Mouse (Mus musculus): ENCODE measurements around the gene 1500009C09Rik. TPM values are rescaled to one million over a fixed set of nuclear protein-coding genes. Genes with fewer than 3 reads are reported as not detected.
A peak's percentile ranks its signal among the peaks of the same experiment; 100 is the strongest.

The 1500009C09Rik gene
- not detected in 2 replicates for polyA plus RNA-seq (2016; fragmentation: Nextera tagmentation; extraction: Ambion mirVana)

GRCm38 (mm10) chr15:82252097-82252496, at the start of gene 1500009C09Rik:
Gene 1500009C09Rik, plus strand, starts transcription at chr15:82252397.
- Histone ChIP-seq H3K27me3 (ENCODE audit: low read depth, poor library complexity, severe bottlenecking) (peaks cover 15% of the 10 kb centered on the region), H3K9me3 (replicated peaks) (no peaks in the 10 kb centered on the region), H3K4me3 (no peak within 1 kb of the TSS), H3K4me1 (peaks cover 8% of the 10 kb centered on the region), H3K36me3 (no peaks in the 10 kb centered on the region), H3K27ac (no peak within 1 kb of the TSS)
- 88% methylated on average over 6 of the region's 6 CpGs for WGBS
- DNase-seq (ENCODE audit: low spot score), result no peak

- no peaks in the 10 kb centered on the region for H3K9me3 ChIP-seq (replicated peaks)
- H3K27me3 ChIP-seq (ENCODE audit: low read depth, poor library complexity, severe bottlenecking), result peaks cover 40% of the 10 kb centered on the region
- DNase-seq (ENCODE audit: low spot score), result no peak
- WGBS, result 94% methylated on average over 10 of the region's 10 CpGs
- no peak overlapping the region for H3K4me3 ChIP-seq
- H3K27ac ChIP-seq, result no peak overlapping the region
- peaks cover 26% of the 10 kb centered on the region for H3K4me1 ChIP-seq
- H3K36me3 ChIP-seq, result peaks cover 90% of the 10 kb centered on the region
Measured at GRCm38 (mm10) chr15:82203090-82203489, 49.1 kb upstream of the 1500009C09Rik start.

GRCm38 (mm10) chr15:82203611-82204351, 48.4 kb upstream of the 1500009C09Rik start:
- Histone ChIP-seq H3K27ac (no peak overlapping the region), H3K4me1 (peaks cover 26% of the 10 kb centered on the region), H3K4me3 (no peak overlapping the region), H3K9me3 (replicated peaks) (no peaks in the 10 kb centered on the region), H3K27me3 (ENCODE audit: low read depth, poor library complexity, severe bottlenecking) (peaks cover 47% of the 10 kb centered on the region), H3K36me3 (peaks cover 85% of the 10 kb centered on the region)
- DNase-seq (ENCODE audit: low spot score), result no peak
- 87% methylated on average over 20 of the region's 20 CpGs for WGBS

GRCm38 (mm10) chr15:82204680-82205371, 47.4 kb upstream of the 1500009C09Rik start:
- H3K36me3 ChIP-seq, result peaks cover 74% of the 10 kb centered on the region
- peaks cover 26% of the 10 kb centered on the region for H3K4me1 ChIP-seq
- H3K27ac ChIP-seq, result no peak overlapping the region
- H3K9me3 ChIP-seq (replicated peaks), result no peaks in the 10 kb centered on the region
- no peak overlapping the region for H3K4me3 ChIP-seq
- no peak for DNase-seq (ENCODE audit: low spot score)
- peaks cover 57% of the 10 kb centered on the region for H3K27me3 ChIP-seq (ENCODE audit: low read depth, poor library complexity, severe bottlenecking)
- 57% methylated on average over 10 of the region's 10 CpGs for WGBS

GRCm38 (mm10) chr15:82206365-82207104, 45.7 kb upstream of the 1500009C09Rik start:
- peaks cover 74% of the 10 kb centered on the region for H3K27me3 ChIP-seq (ENCODE audit: low read depth, poor library complexity, severe bottlenecking)

GRCm38 (mm10) chr15:82207105-82207459, 45.1 kb upstream of the 1500009C09Rik start:
- Histone ChIP-seq H3K4me1 (peaks cover 36% of the 10 kb centered on the region), H3K36me3 (peaks cover 52% of the 10 kb centered on the region), H3K27ac (no peak overlapping the region), H3K27me3 (ENCODE audit: low read depth, poor library complexity, severe bottlenecking) (peaks cover 80% of the 10 kb centered on the region), H3K4me3 (peak overlapping the region; percentile 18; the same call in 1 of the 2 replicates), H3K9me3 (replicated peaks) (no peaks in the 10 kb centered on the region)
- DNase-seq (ENCODE audit: low spot score), result no peak
- 9% methylated on average over 34 of the region's 34 CpGs for WGBS

More at GRCm38 (mm10) chr15:82206365-82207104, 45.7 kb upstream of the 1500009C09Rik start:
- no peaks in the 10 kb centered on the region for H3K9me3 ChIP-seq (replicated peaks)
- no peak overlapping the region for H3K4me3 ChIP-seq
- peaks cover 57% of the 10 kb centered on the region for H3K36me3 ChIP-seq
- H3K4me1 ChIP-seq, result peaks cover 31% of the 10 kb centered on the region
- no peak overlapping the region for H3K27ac ChIP-seq
- WGBS, result 51% methylated on average over 9 of the region's 9 CpGs
- no peak for DNase-seq (ENCODE audit: low spot score)

GRCm38 (mm10) chr15:82207504-82208219, 44.5 kb upstream of the 1500009C09Rik start:
- DNase-seq (ENCODE audit: low spot score), result no peak
- H3K27ac ChIP-seq, result no peak overlapping the region
- H3K9me3 ChIP-seq (replicated peaks), result no peaks in the 10 kb centered on the region
- peaks cover 85% of the 10 kb centered on the region for H3K27me3 ChIP-seq (ENCODE audit: low read depth, poor library complexity, severe bottlenecking)
- H3K36me3 ChIP-seq, result peaks cover 46% of the 10 kb centered on the region
- H3K4me3 ChIP-seq, result peak overlapping the region; percentile 18; the same call in 1 of the 2 replicates
- 10% methylated on average over 30 of the region's 30 CpGs for WGBS
- peaks cover 42% of the 10 kb centered on the region for H3K4me1 ChIP-seq

- DNase-seq (ENCODE audit: low spot score), result no peak
- WGBS, result 83% methylated on average over 8 of the region's 8 CpGs
- Histone ChIP-seq H3K36me3 (peaks cover 39% of the 10 kb centered on the region), H3K4me3 (no peak overlapping the region), H3K9me3 (replicated peaks) (no peaks in the 10 kb centered on the region), H3K27ac (no peak overlapping the region), H3K27me3 (ENCODE audit: low read depth, poor library complexity, severe bottlenecking) (peaks cover 92% of the 10 kb centered on the region), H3K4me1 (peaks cover 47% of the 10 kb centered on the region)
Measured at GRCm38 (mm10) chr15:82208307-82208706, 43.9 kb upstream of the 1500009C09Rik start.

GRCm38 (mm10) chr15:82209295-82210050, 42.7 kb upstream of the 1500009C09Rik start:
- WGBS, result 83% methylated on average over 13 of the region's 13 CpGs
- H3K9me3 ChIP-seq (replicated peaks), result no peaks in the 10 kb centered on the region
- no peak overlapping the region for H3K4me3 ChIP-seq
- peaks cover 28% of the 10 kb centered on the region for H3K36me3 ChIP-seq
- H3K27me3 ChIP-seq (ENCODE audit: low read depth, poor library complexity, severe bottlenecking), result peaks cover 100% of the 10 kb centered on the region
- H3K4me1 ChIP-seq, result peaks cover 47% of the 10 kb centered on the region
- H3K27ac ChIP-seq, result no peak overlapping the region
- no peak for DNase-seq (ENCODE audit: low spot score)

GRCm38 (mm10) chr15:82210801-82211200, 41.4 kb upstream of the 1500009C09Rik start:
- no peak overlapping the region for H3K27ac ChIP-seq
- peaks cover 100% of the 10 kb centered on the region for H3K27me3 ChIP-seq (ENCODE audit: low read depth, poor library complexity, severe bottlenecking)
- H3K36me3 ChIP-seq, result peaks cover 14% of the 10 kb centered on the region
- H3K9me3 ChIP-seq (replicated peaks), result no peaks in the 10 kb centered on the region
- no peak for DNase-seq (ENCODE audit: low spot score)
- 28% methylated on average over 1 of the region's 1 CpGs for WGBS
- peaks cover 42% of the 10 kb centered on the region for H3K4me1 ChIP-seq
- no peak overlapping the region for H3K4me3 ChIP-seq

- 5% methylated on average over 11 of the region's 11 CpGs for WGBS
Measured at GRCm38 (mm10) chr15:82211281-82211680, 40.9 kb upstream of the 1500009C09Rik start.

More at GRCm38 (mm10) chr15:82211281-82211680, 40.9 kb upstream of the 1500009C09Rik start:
- DNase-seq (ENCODE audit: low spot score), result no peak
- H3K27me3 ChIP-seq (ENCODE audit: low read depth, poor library complexity, severe bottlenecking), result peaks cover 100% of the 10 kb centered on the region
- peaks cover 42% of the 10 kb centered on the region for H3K4me1 ChIP-seq
- no peak overlapping the region for H3K27ac ChIP-seq
- no peaks in the 10 kb centered on the region for H3K9me3 ChIP-seq (replicated peaks)
- peak overlapping the region; percentile 54 for H3K4me3 ChIP-seq
- H3K36me3 ChIP-seq, result peaks cover 10% of the 10 kb centered on the region

Data from limb, embryonic 10.5 days (tissue).